Mouse (Mus musculus) heart, embryonic 12.5 days (tissue): ENCODE measurements around the gene Nfam1. TPM values are rescaled to one million over a fixed set of nuclear protein-coding genes. Genes with fewer than 3 reads are reported as not detected.
A peak's percentile ranks its signal among the peaks of the same experiment; 100 is the strongest.

ENCODE experiments used
- ATAC-seq: fragments of 200-750 bp; cut with Nextera tagmentation; 2 replicates; pipeline ENCODE4 v1.8.0; 2017; ENCODE audit warnings: moderate TSS enrichment, moderate library complexity; ENCODE audit not compliant: insufficient number of reproducible peaks, low FRiP score
- H3K27ac ChIP-seq: fragments of 300-500 bp; sonication (generic); 2 replicates; pipeline ENCODE4 v1.5.1; 2016; ENCODE audit warnings: mild to moderate bottlenecking, moderate library complexity; ENCODE audit not compliant: poor library complexity, severe bottlenecking
- H3K27me3 ChIP-seq: fragments of 300-500 bp; sonication (generic); replicated peaks from 2 replicates; pipeline ENCODE4 v1.6.1; 2016; ENCODE audit warnings: mild to moderate bottlenecking, moderate library complexity
- H3K36me3 ChIP-seq: fragments of 300-500 bp; sonication (generic); 2 replicates; pipeline ENCODE4 v1.6.1; 2016; ENCODE audit warnings: mild to moderate bottlenecking, moderate library complexity
- H3K4me1 ChIP-seq: fragments of 300-500 bp; sonication (generic); replicated peaks from 2 replicates; pipeline ENCODE4 v1.6.1; 2016; ENCODE audit warnings: mild to moderate bottlenecking
- H3K4me2 ChIP-seq: fragments of 300-500 bp; sonication (generic); 2 replicates; pipeline ENCODE4 v1.6.1; 2016; ENCODE audit warnings: mild to moderate bottlenecking, moderate library complexity
- H3K4me3 ChIP-seq: fragments of 300-500 bp; sonication (generic); 2 replicates; pipeline ENCODE4 v1.5.1; 2016; ENCODE audit warnings: mild to moderate bottlenecking
- H3K9ac ChIP-seq: fragments of 300-500 bp; sonication (generic); 2 replicates; pipeline ENCODE4 v1.6.1; 2016; ENCODE audit warnings: mild to moderate bottlenecking, moderate library complexity
- H3K9me3 ChIP-seq: fragments of 300-500 bp; sonication (generic); replicated peaks from 2 replicates; pipeline ENCODE4 v1.6.1; 2016; ENCODE audit warnings: mild to moderate bottlenecking, moderate library complexity
- WGBS: fragments of 180-500 bp; shearing (Covaris S2); methylation state at CpG from one replicate; pipeline ENCODE4 v1.1.7; 2016; 5-methylcytosine and 5-hydroxymethylcytosine counted together
- polyA plus RNA-seq: library from polyadenylated mRNA; unstranded; fragments of >200 nt; fragmentation: Nextera tagmentation; extraction: Ambion mirVana; gene quantifications from 2 replicates; pipeline ENCODE4 v1.2.1, GENCODE M21; 2016

Gene Nfam1
- polyA plus RNA-seq, 1 experiment from 2014 or later: 1.7 TPM

GRCm38 (mm10) chr15:82992079-82992783 is 40.9 kb downstream of the Nfam1 start:
- no peak overlapping the region for H3K4me2 ChIP-seq
- H3K27me3 ChIP-seq: peaks cover 21% of the 10 kb centered on the region; the same call in 1 of the 2 replicates
- ATAC-seq: no peak
- H3K27ac ChIP-seq: no peak overlapping the region
- H3K4me1 ChIP-seq: peaks cover 29% of the 10 kb centered on the region
- no peak overlapping the region for H3K4me3 ChIP-seq
- 0 out of 2 replicates have a peak overlapping the region, but pooled peaks have one; percentile 17 for H3K9ac ChIP-seq
- 67% methylated on average over 13 of the region's 13 CpGs for WGBS
- no peaks in the 10 kb centered on the region for H3K9me3 ChIP-seq
- no peaks in the 10 kb centered on the region for H3K36me3 ChIP-seq

- no peak overlapping the region for H3K27ac ChIP-seq
- H3K4me2 ChIP-seq: no peak overlapping the region
- no peaks in the 10 kb centered on the region for H3K36me3 ChIP-seq
- no peak overlapping the region for H3K4me3 ChIP-seq
- peaks cover 44% of the 10 kb centered on the region for H3K27me3 ChIP-seq
- 74% methylated on average over 6 of the region's 6 CpGs for WGBS
- no peaks in the 10 kb centered on the region for H3K9me3 ChIP-seq
- H3K9ac ChIP-seq: no peak overlapping the region
- H3K4me1 ChIP-seq: peaks cover 20% of the 10 kb centered on the region
- ATAC-seq: no peak
Measured at GRCm38 (mm10) chr15:82989190-82989704, 43.9 kb downstream of the Nfam1 start.

- ATAC-seq: peak; percentile 92
- no peak within 1 kb of the TSS for H3K27ac ChIP-seq
- H3K9me3 ChIP-seq: no peaks in the 10 kb centered on the region
- under 1% methylated on average over 20 of the region's 20 CpGs for WGBS
- H3K4me2 ChIP-seq: peak within 1 kb of the TSS; percentile 99
- peak within 1 kb of the TSS; percentile 55 for H3K4me3 ChIP-seq
- H3K36me3 ChIP-seq: no peaks in the 10 kb centered on the region
- H3K9ac ChIP-seq: peak within 1 kb of the TSS; percentile 60
- H3K27me3 ChIP-seq: peaks cover 54% of the 10 kb centered on the region
- H3K4me1 ChIP-seq: peaks cover 36% of the 10 kb centered on the region
Measured at GRCm38 (mm10) chr15:82987732-82988112, 45.4 kb downstream of the Nfam1 start, which contains the start of gene Tcf20. Tcf20 (minus strand) TSS chr15:82987872.

- under 1% methylated on average over 38 of the region's 38 CpGs for WGBS
- no peak overlapping the region for H3K27ac ChIP-seq
- H3K4me3 ChIP-seq: peak overlapping the region; percentile 55
- peak; percentile 27; the same call in 1 of the 2 replicates for ATAC-seq
- peaks cover 35% of the 10 kb centered on the region for H3K4me1 ChIP-seq
- peaks cover 55% of the 10 kb centered on the region for H3K27me3 ChIP-seq
- no peaks in the 10 kb centered on the region for H3K9me3 ChIP-seq
- H3K36me3 ChIP-seq: no peaks in the 10 kb centered on the region
- peak overlapping the region; percentile 60 for H3K9ac ChIP-seq
- peak overlapping the region; percentile 99 for H3K4me2 ChIP-seq
Measured at GRCm38 (mm10) chr15:82987014-82987731, 45.9 kb downstream of the Nfam1 start.

GRCm38 (mm10) chr15:82984574-82984973 is 48.5 kb downstream of the Nfam1 start:
- Histone ChIP-seq H3K9me3 (no peaks in the 10 kb centered on the region), H3K27ac (no peak overlapping the region), H3K9ac (no peak overlapping the region), H3K4me3 (no peak overlapping the region), H3K27me3 (peaks cover 53% of the 10 kb centered on the region), H3K36me3 (no peaks in the 10 kb centered on the region), H3K4me2 (no peak overlapping the region), H3K4me1 (peaks cover 44% of the 10 kb centered on the region)
- WGBS: 71% methylated on average over 7 of the region's 7 CpGs
- no peak for ATAC-seq

GRCm38 (mm10) chr15:82984097-82984496 is 49.0 kb downstream of the Nfam1 start:
- Histone ChIP-seq H3K4me1 (peaks cover 44% of the 10 kb centered on the region), H3K4me3 (no peak overlapping the region), H3K27ac (no peak overlapping the region), H3K9me3 (no peaks in the 10 kb centered on the region), H3K4me2 (no peak overlapping the region), H3K36me3 (no peaks in the 10 kb centered on the region), H3K27me3 (peaks cover 49% of the 10 kb centered on the region), H3K9ac (no peak overlapping the region)
- 46% methylated on average over 4 of the region's 4 CpGs for WGBS
- ATAC-seq: no peak

GRCm38 (mm10) chr15:82983416-82984026 is 49.6 kb downstream of the Nfam1 start:
- Histone ChIP-seq H3K4me1 (peaks cover 43% of the 10 kb centered on the region), H3K36me3 (no peaks in the 10 kb centered on the region), H3K9me3 (no peaks in the 10 kb centered on the region), H3K9ac (no peak overlapping the region), H3K4me3 (no peak overlapping the region), H3K27me3 (peaks cover 52% of the 10 kb centered on the region), H3K27ac (no peak overlapping the region), H3K4me2 (0 out of 2 replicates have a peak overlapping the region, but pooled peaks have one; percentile 15)
- 34% methylated on average over 9 of the region's 9 CpGs for WGBS
- no peak for ATAC-seq

GRCm38 (mm10) chr15:82982724-82983415 is 50.2 kb downstream of the Nfam1 start:
- peak overlapping the region; percentile 32 for H3K4me2 ChIP-seq
- ATAC-seq: no peak
- H3K27ac ChIP-seq: no peak overlapping the region
- peaks cover 52% of the 10 kb centered on the region for H3K27me3 ChIP-seq
- WGBS: 23% methylated on average over 18 of the region's 18 CpGs
- H3K36me3 ChIP-seq: no peaks in the 10 kb centered on the region
- no peaks in the 10 kb centered on the region for H3K9me3 ChIP-seq
- no peak overlapping the region for H3K9ac ChIP-seq
- no peak overlapping the region for H3K4me3 ChIP-seq
- H3K4me1 ChIP-seq: peaks cover 38% of the 10 kb centered on the region

GRCm38 (mm10) chr15:82981676-82982520 is 51.2 kb downstream of the Nfam1 start:
- Histone ChIP-seq H3K4me2 (no peak overlapping the region), H3K9me3 (no peaks in the 10 kb centered on the region), H3K36me3 (no peaks in the 10 kb centered on the region), H3K4me1 (peaks cover 32% of the 10 kb centered on the region), H3K27me3 (peaks cover 51% of the 10 kb centered on the region), H3K4me3 (no peak overlapping the region), H3K27ac (no peak overlapping the region), H3K9ac (no peak overlapping the region)
- WGBS: 39% methylated on average over 15 of the region's 15 CpGs
- no peak for ATAC-seq

- Histone ChIP-seq H3K4me1 (peaks cover 32% of the 10 kb centered on the region), H3K9me3 (no peaks in the 10 kb centered on the region), H3K36me3 (no peaks in the 10 kb centered on the region), H3K27me3 (peaks cover 36% of the 10 kb centered on the region), H3K4me2 (no peak overlapping the region), H3K27ac (no peak overlapping the region), H3K9ac (no peak overlapping the region), H3K4me3 (no peak overlapping the region)
- no peak for ATAC-seq
- 67% methylated on average over 1 of the region's 1 CpGs for WGBS
Measured at GRCm38 (mm10) chr15:82979531-82979930, 53.6 kb downstream of the Nfam1 start.
